Mouse (Mus musculus) hindlimb bud, embryonic 11.5 days (tissue): ENCODE measurements around the gene Olfr668.
"Not testable (repeated sequence)": the region's sequence is repeated elsewhere in the genome, so short reads cannot be mapped to it uniquely, and the experiment has no call there.

Experiments
- DNase-seq: peaks from one replicate; pipeline ENCODE4 v3.0.0-alpha.2; 2012; ENCODE audit warnings: low read depth, low spot score; ENCODE audit errors: extremely low spot score

The Olfr668 gene

GRCm38 (mm10) chr7:104927957-104928356, at the start of gene Olfr668:
Olfr668 (minus strand) TSS chr7:104928057.
- DNase-seq: no peak

- not testable (repeated sequence) for DNase-seq
Observed at GRCm38 (mm10) chr7:104972507-104972906, 44.6 kb upstream of the Olfr668 start.

- DNase-seq: no peak
Observed at GRCm38 (mm10) chr7:104962520-104962919, 34.7 kb upstream of the Olfr668 start, which contains the start of gene Olfr670. Olfr670 (minus strand) TSS chr7:104962620.

GRCm38 (mm10) chr7:104950234-104950633, 22.4 kb upstream of the Olfr668 start:
- DNase-seq: not testable (repeated sequence)

GRCm38 (mm10) chr7:104933940-104934339, 6.1 kb upstream of the Olfr668 start, which contains the start of gene Olfr669:
Olfr669 (plus strand) TSS chr7:104934240.
- DNase-seq: no peak

GRCm38 (mm10) chr7:104921382-104921781, 6.5 kb downstream of the Olfr668 start, which contains the start of gene Olfr667:
Olfr667 (minus strand) TSS chr7:104921482.
- DNase-seq: no peak

- DNase-seq: no peak
Observed at GRCm38 (mm10) chr7:104895852-104896251, 32.0 kb downstream of the Olfr668 start, which contains the start of gene Olfr666. Olfr666 (minus strand) TSS chr7:104895952.

GRCm38 (mm10) chr7:104877731-104878130, 50.1 kb downstream of the Olfr668 start, which contains the start of gene Olfr665:
Olfr665 (plus strand) TSS chr7:104878031.
- no peak for DNase-seq
